Mouse (Mus musculus) spleen, adult 2 months (tissue): Measurements from ENCODE around the gene Srbd1.

Experiments used
- CTCF ChIP-seq: fragments of 200-500 bp; IDR thresholded peaks from 2 replicates; pipeline ENCODE4 v1.5.1; 2011; ENCODE audit warnings: mild to moderate bottlenecking, inconsistent platforms; ENCODE audit not compliant: insufficient read depth, insufficient read length, insufficient replicate concordance; ENCODE audit errors: extremely low read depth
- POLR2A ChIP-seq: fragments of 200-500 bp; IDR thresholded peaks from 2 replicates; pipeline ENCODE4 v1.6.1; 2011; ENCODE audit warnings: low read depth, low read length, inconsistent platforms

- TF ChIP-seq CTCF, result no peak
- TF ChIP-seq POLR2A, result no peak
Measured at GRCm38 (mm10) chr17:86019793-86020192, 125.2 kb downstream of the Srbd1 start.
